Mouse (Mus musculus) heart, embryonic 16.5 days (tissue): ENCODE measurements around the gene Mrnip. TPM values are rescaled to one million over a fixed set of nuclear protein-coding genes. Genes with fewer than 3 reads are reported as not detected.

ENCODE experiments used
- ATAC-seq: fragments of 200-750 bp; cut with Nextera tagmentation; replicated peaks from 2 replicates; pipeline ENCODE4 v1.8.0; 2017; ENCODE audit warnings: moderate number of reproducible peaks; ENCODE audit not compliant: insufficient read depth, low FRiP score; ENCODE audit errors: extremely low read depth
- H3K27ac ChIP-seq: fragments of 300-500 bp; sonication (generic); 2 replicates; pipeline ENCODE4 v1.5.1; 2014; ENCODE audit warnings: mild to moderate bottlenecking, low read length, control low read depth, moderate library complexity
- H3K27me3 ChIP-seq: fragments of 300-500 bp; sonication (generic); 2 replicates; pipeline ENCODE4 v1.6.1; 2014; ENCODE audit warnings: low read length, mixed read lengths; ENCODE audit not compliant: control insufficient read depth, insufficient read depth
- H3K36me3 ChIP-seq: fragments of 300-500 bp; sonication (generic); 2 replicates; pipeline ENCODE4 v1.6.1; 2014; ENCODE audit not compliant: control insufficient read depth, insufficient read depth
- H3K4me1 ChIP-seq: fragments of 300-500 bp; sonication (generic); 2 replicates; pipeline ENCODE4 v1.6.1; 2014; ENCODE audit warnings: low read length, mixed read lengths; ENCODE audit not compliant: control insufficient read depth, insufficient read depth
- H3K4me2 ChIP-seq: fragments of 300-500 bp; sonication (generic); 2 replicates; pipeline ENCODE4 v1.6.1; 2014; ENCODE audit warnings: low read depth, mild to moderate bottlenecking, control low read depth, low read length
- H3K4me3 ChIP-seq: fragments of 300-500 bp; sonication (generic); 2 replicates; pipeline ENCODE4 v1.5.1; 2014; ENCODE audit warnings: mild to moderate bottlenecking, control low read depth, low read length
- H3K9ac ChIP-seq: fragments of 300-500 bp; sonication (generic); 2 replicates; pipeline ENCODE4 v1.6.1; 2014; ENCODE audit warnings: low read length, control low read depth
- H3K9me3 ChIP-seq: fragments of 300-500 bp; sonication (generic); replicated peaks from 2 replicates; pipeline ENCODE4 v1.6.1; 2016; ENCODE audit warnings: low read length; ENCODE audit not compliant: control insufficient read depth
- WGBS: fragments of 180-500 bp; shearing (Covaris S2); extraction: QIAGEN DNeasy Blood & Tissue Kit; methylation state at CpG from one replicate; pipeline ENCODE4 v1.1.7; 2014; 5-methylcytosine and 5-hydroxymethylcytosine counted together
- polyA plus RNA-seq: library from polyadenylated mRNA; unstranded; fragments of >200 nt; fragmentation: Nextera tagmentation; extraction: Ambion mirVana; gene quantifications from 2 replicates; pipeline ENCODE4 v1.2.1, GENCODE M21; 2015

The Mrnip gene
- polyA plus RNA-seq, 1 experiment from 2014 or later, result 9.4 TPM

- H3K4me1 ChIP-seq, result peaks cover 14% of the 10 kb centered on the region
- H3K4me3 ChIP-seq, result no peak overlapping the region
- H3K27ac ChIP-seq, result no peak overlapping the region
- ATAC-seq, result no peak
- no peaks in the 10 kb centered on the region for H3K9me3 ChIP-seq
- peaks cover 66% of the 10 kb centered on the region for H3K36me3 ChIP-seq
- 88% methylated on average over 3 of the region's 3 CpGs for WGBS
- H3K9ac ChIP-seq, result no peak overlapping the region
- no peak overlapping the region for H3K4me2 ChIP-seq
- H3K27me3 ChIP-seq, result no peaks in the 10 kb centered on the region
These were observed 28.7 kb upstream of the Mrnip start for GRCm38 (mm10) chr11:50145529-50145928.

GRCm38 (mm10) chr11:50146121-50146520 lies 28.1 kb upstream of the Mrnip start:
- no peak for ATAC-seq
- H3K9me3 ChIP-seq, result no peaks in the 10 kb centered on the region
- WGBS, result 94% methylated on average over 13 of the region's 13 CpGs
- peaks cover 66% of the 10 kb centered on the region for H3K36me3 ChIP-seq
- H3K4me1 ChIP-seq, result peaks cover 14% of the 10 kb centered on the region
- no peak overlapping the region for H3K9ac ChIP-seq
- no peak overlapping the region for H3K4me3 ChIP-seq
- no peak overlapping the region for H3K27ac ChIP-seq
- H3K4me2 ChIP-seq, result no peak overlapping the region
- no peaks in the 10 kb centered on the region for H3K27me3 ChIP-seq

GRCm38 (mm10) chr11:50147267-50147957 lies 26.8 kb upstream of the Mrnip start:
- no peak overlapping the region for H3K4me2 ChIP-seq
- 39% methylated on average over 9 of the region's 9 CpGs for WGBS
- ATAC-seq, result peak; percentile 77
- peaks cover 14% of the 10 kb centered on the region for H3K4me1 ChIP-seq
- peak overlapping the region; percentile 6; the same call in 1 of the 2 replicates for H3K9ac ChIP-seq
- H3K27me3 ChIP-seq, result no peaks in the 10 kb centered on the region
- no peaks in the 10 kb centered on the region for H3K9me3 ChIP-seq
- H3K4me3 ChIP-seq, result no peak overlapping the region
- H3K36me3 ChIP-seq, result peaks cover 70% of the 10 kb centered on the region
- H3K27ac ChIP-seq, result peak overlapping the region; percentile 77

GRCm38 (mm10) chr11:50147958-50148476 lies 26.2 kb upstream of the Mrnip start:
- peak overlapping the region; percentile 77 for H3K27ac ChIP-seq
- 94% methylated on average over 11 of the region's 11 CpGs for WGBS
- H3K4me3 ChIP-seq, result no peak overlapping the region
- peaks cover 14% of the 10 kb centered on the region for H3K4me1 ChIP-seq
- ATAC-seq, result no peak
- no peaks in the 10 kb centered on the region for H3K9me3 ChIP-seq
- no peaks in the 10 kb centered on the region for H3K27me3 ChIP-seq
- peak overlapping the region; percentile 6; the same call in 1 of the 2 replicates for H3K9ac ChIP-seq
- peaks cover 70% of the 10 kb centered on the region for H3K36me3 ChIP-seq
- H3K4me2 ChIP-seq, result no peak overlapping the region

GRCm38 (mm10) chr11:50149200-50149599 lies 25.0 kb upstream of the Mrnip start:
- Histone ChIP-seq H3K27ac (no peak overlapping the region), H3K36me3 (peaks cover 68% of the 10 kb centered on the region), H3K4me3 (no peak overlapping the region), H3K4me1 (peaks cover 14% of the 10 kb centered on the region), H3K9me3 (no peaks in the 10 kb centered on the region), H3K9ac (no peak overlapping the region), H3K4me2 (no peak overlapping the region), H3K27me3 (no peaks in the 10 kb centered on the region)
- no peak for ATAC-seq
- 85% methylated on average over 7 of the region's 7 CpGs for WGBS

- H3K36me3 ChIP-seq, result peaks cover 68% of the 10 kb centered on the region
- no peak overlapping the region for H3K4me2 ChIP-seq
- H3K4me1 ChIP-seq, result peaks cover 14% of the 10 kb centered on the region
- H3K9ac ChIP-seq, result no peak overlapping the region
- WGBS, result 81% methylated on average over 9 of the region's 9 CpGs
- no peak for ATAC-seq
- H3K9me3 ChIP-seq, result no peaks in the 10 kb centered on the region
- H3K4me3 ChIP-seq, result no peak overlapping the region
- H3K27ac ChIP-seq, result no peak overlapping the region
- H3K27me3 ChIP-seq, result no peaks in the 10 kb centered on the region
These were observed 24.6 kb upstream of the Mrnip start for GRCm38 (mm10) chr11:50149603-50150150.

- Histone ChIP-seq H3K9me3 (no peaks in the 10 kb centered on the region), H3K9ac (no peak overlapping the region), H3K27ac (no peak overlapping the region), H3K36me3 (peaks cover 63% of the 10 kb centered on the region), H3K27me3 (no peaks in the 10 kb centered on the region), H3K4me1 (peaks cover 14% of the 10 kb centered on the region), H3K4me2 (no peak overlapping the region), H3K4me3 (no peak overlapping the region)
- ATAC-seq, result no peak
- WGBS, result 87% methylated on average over 3 of the region's 3 CpGs
These were observed 22.9 kb upstream of the Mrnip start for GRCm38 (mm10) chr11:50151374-50151773.

- Histone ChIP-seq H3K4me3 (no peak overlapping the region), H3K4me1 (no peaks in the 10 kb centered on the region), H3K9me3 (no peaks in the 10 kb centered on the region), H3K27ac (no peak overlapping the region), H3K36me3 (peaks cover 79% of the 10 kb centered on the region), H3K9ac (no peak overlapping the region), H3K27me3 (no peaks in the 10 kb centered on the region), H3K4me2 (no peak overlapping the region)
- no peak for ATAC-seq
- 69% methylated on average over 9 of the region's 9 CpGs for WGBS
These were observed 20.1 kb upstream of the Mrnip start for GRCm38 (mm10) chr11:50154166-50154565.

- peaks cover 71% of the 10 kb centered on the region for H3K36me3 ChIP-seq
- no peak overlapping the region for H3K4me2 ChIP-seq
- H3K27ac ChIP-seq, result no peak overlapping the region
- no peaks in the 10 kb centered on the region for H3K4me1 ChIP-seq
- H3K27me3 ChIP-seq, result no peaks in the 10 kb centered on the region
- no peak for ATAC-seq
- 74% methylated on average over 12 of the region's 12 CpGs for whole genome bisulfite sequencing
- H3K4me3 ChIP-seq, result no peak overlapping the region
- H3K9ac ChIP-seq, result no peak overlapping the region
- no peaks in the 10 kb centered on the region for H3K9me3 ChIP-seq
These were observed 19.3 kb upstream of the Mrnip start for GRCm38 (mm10) chr11:50154777-50155520.
